Mouse (Mus musculus) limb, embryonic 14.5 days (tissue): Measurements from ENCODE around the gene Dgkz. TPM values are rescaled to one million over a fixed set of nuclear protein-coding genes. Genes with fewer than 3 reads are reported as not detected.

Source experiments
- ATAC-seq: fragments of 200-750 bp; cut with Nextera tagmentation; 2 replicates; pipeline ENCODE4 v1.8.0; 2017; ENCODE audit warnings: low read depth, moderate number of reproducible peaks, moderate TSS enrichment; ENCODE audit not compliant: low FRiP score
- DNase-seq: peaks from one replicate; pipeline ENCODE4 v3.0.0-alpha.2; 2015; ENCODE audit warnings: low spot score
- H3K27ac ChIP-seq: fragments of 300-500 bp; sonication (generic); replicated peaks from 2 replicates; pipeline ENCODE4 v1.5.1; 2014; ENCODE audit warnings: low read depth, mild to moderate bottlenecking, low read length, moderate library complexity, mixed read lengths
- H3K27me3 ChIP-seq: fragments of 300-500 bp; sonication (generic); 2 replicates; pipeline ENCODE4 v1.6.1; 2014; ENCODE audit warnings: low read length, mixed read lengths; ENCODE audit not compliant: control insufficient read depth, insufficient read depth
- H3K36me3 ChIP-seq: fragments of 300-500 bp; sonication (generic); 2 replicates; pipeline ENCODE4 v1.6.1; 2014; ENCODE audit warnings: mild to moderate bottlenecking, low read length, moderate library complexity, mixed read lengths; ENCODE audit not compliant: control insufficient read depth, insufficient read depth
- H3K4me1 ChIP-seq: fragments of 300-500 bp; sonication (generic); 2 replicates; pipeline ENCODE4 v1.6.1; 2014; ENCODE audit warnings: antibody characterized with exemption, low read length, mixed read lengths; ENCODE audit not compliant: control insufficient read depth, insufficient read depth
- H3K4me2 ChIP-seq: fragments of 300-500 bp; sonication (generic); replicated peaks from 2 replicates; pipeline ENCODE4 v1.6.1; 2014; ENCODE audit warnings: low read depth, mild to moderate bottlenecking, low read length, moderate library complexity; ENCODE audit not compliant: severe bottlenecking
- H3K4me3 ChIP-seq: fragments of 300-500 bp; sonication (generic); replicated peaks from 2 replicates; pipeline ENCODE4 v1.5.1; 2014; ENCODE audit warnings: low read length
- H3K9ac ChIP-seq: fragments of 300-500 bp; sonication (generic); 2 replicates; pipeline ENCODE4 v1.6.1; 2014; ENCODE audit warnings: mild to moderate bottlenecking, low read depth, low read length, moderate library complexity; ENCODE audit not compliant: severe bottlenecking
- H3K9me3 ChIP-seq: fragments of 300-500 bp; sonication (generic); 2 replicates; pipeline ENCODE4 v1.6.1; 2016; ENCODE audit warnings: low read length; ENCODE audit not compliant: control insufficient read depth
- POLR2A ChIP-seq: fragments of 200-500 bp; IDR thresholded peaks from 2 replicates; pipeline ENCODE4 v1.8.0; 2012; ENCODE audit warnings: inconsistent platforms, mild to moderate bottlenecking, moderate library complexity, borderline replicate concordance; ENCODE audit not compliant: insufficient read depth, insufficient read length; ENCODE audit errors: extremely low read depth
- WGBS: fragments of 180-500 bp; shearing (Covaris S2); extraction: QIAGEN DNeasy Blood & Tissue Kit; methylation state at CpG from one replicate; pipeline ENCODE4 v1.1.7; 2014; 5-methylcytosine and 5-hydroxymethylcytosine counted together
- polyA plus RNA-seq, 2 experiments: library from polyadenylated mRNA; depleted of rRNA in 1 of 2; stranded (reverse) in 1 of 2; unstranded in 1 of 2; fragments of >200 nt; fragmentation: Nextera tagmentation in 1 of 2; extraction: Ambion mirVana in 1 of 2; gene quantifications; 2 replicates each; pipeline versions ENCODE4 v1.2.1 to v1.2.3; 2012 to 2014

Gene Dgkz
- polyA plus RNA-seq, 2 experiments, result 42.4 to 97.1 TPM

DNA sequence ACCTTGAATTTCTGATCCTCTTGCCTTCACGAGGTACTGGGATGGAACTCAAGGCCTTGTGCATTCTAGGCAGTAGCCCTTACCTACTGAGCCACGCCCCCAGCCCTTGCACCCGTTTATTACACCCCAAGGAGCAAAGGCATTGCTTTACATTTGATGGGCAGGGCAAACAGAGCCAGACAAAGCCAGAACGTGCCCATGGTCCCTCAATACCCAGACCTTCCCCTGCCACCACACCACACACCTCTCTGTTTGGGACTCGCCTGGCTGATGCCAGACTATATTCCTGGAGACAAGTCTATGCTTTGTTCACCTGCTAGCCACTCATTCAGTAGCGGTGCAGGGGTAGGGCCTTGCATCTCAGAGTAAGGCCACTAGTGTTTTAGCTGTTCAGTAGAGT is 30.8 kb upstream of the Dgkz start:
- Histone ChIP-seq H3K9ac (no peak overlapping the region), H3K9me3 (no peaks in the 10 kb centered on the region), H3K4me1 (peaks cover 24% of the 10 kb centered on the region), H3K4me2 (peak overlapping the region; percentile 69), H3K36me3 (no peaks in the 10 kb centered on the region), H3K27me3 (no peaks in the 10 kb centered on the region), H3K27ac (no peak overlapping the region), H3K4me3 (peak overlapping the region; percentile 43)
- no peak for DNase-seq
- no peak for ATAC-seq
- WGBS, result 46% methylated on average over 6 of the region's 6 CpGs
- no peak for TF ChIP-seq POLR2A

DNA sequence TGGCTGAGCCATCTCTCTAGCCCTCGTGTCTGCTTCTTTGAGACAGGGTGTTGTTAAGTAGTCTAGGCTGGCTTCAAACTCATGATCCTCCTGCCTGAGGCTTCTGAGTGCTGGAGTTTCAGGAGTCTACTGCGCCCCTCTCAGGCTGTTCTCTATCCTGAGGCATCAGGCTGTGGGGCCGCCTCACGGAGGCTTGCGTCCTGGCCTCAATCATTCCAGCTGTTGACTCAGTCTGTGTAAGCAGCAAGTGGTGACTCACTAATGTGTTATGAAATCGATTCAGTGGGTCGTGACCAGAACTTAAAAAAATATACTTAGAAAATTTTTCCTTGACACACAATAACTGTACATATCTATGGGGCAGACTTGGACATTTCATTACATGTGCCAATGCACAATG is 29.0 kb upstream of the Dgkz start:
- H3K4me1 ChIP-seq, result peaks cover 22% of the 10 kb centered on the region
- no peak for TF ChIP-seq POLR2A
- H3K4me3 ChIP-seq, result no peak overlapping the region
- H3K4me2 ChIP-seq, result no peak overlapping the region
- no peak overlapping the region for H3K27ac ChIP-seq
- H3K36me3 ChIP-seq, result no peaks in the 10 kb centered on the region
- H3K9me3 ChIP-seq, result no peaks in the 10 kb centered on the region
- 70% methylated on average over 7 of the region's 7 CpGs for WGBS
- H3K27me3 ChIP-seq, result no peaks in the 10 kb centered on the region
- ATAC-seq (no peak), DNase-seq (no peak)
- no peak overlapping the region for H3K9ac ChIP-seq

DNA sequence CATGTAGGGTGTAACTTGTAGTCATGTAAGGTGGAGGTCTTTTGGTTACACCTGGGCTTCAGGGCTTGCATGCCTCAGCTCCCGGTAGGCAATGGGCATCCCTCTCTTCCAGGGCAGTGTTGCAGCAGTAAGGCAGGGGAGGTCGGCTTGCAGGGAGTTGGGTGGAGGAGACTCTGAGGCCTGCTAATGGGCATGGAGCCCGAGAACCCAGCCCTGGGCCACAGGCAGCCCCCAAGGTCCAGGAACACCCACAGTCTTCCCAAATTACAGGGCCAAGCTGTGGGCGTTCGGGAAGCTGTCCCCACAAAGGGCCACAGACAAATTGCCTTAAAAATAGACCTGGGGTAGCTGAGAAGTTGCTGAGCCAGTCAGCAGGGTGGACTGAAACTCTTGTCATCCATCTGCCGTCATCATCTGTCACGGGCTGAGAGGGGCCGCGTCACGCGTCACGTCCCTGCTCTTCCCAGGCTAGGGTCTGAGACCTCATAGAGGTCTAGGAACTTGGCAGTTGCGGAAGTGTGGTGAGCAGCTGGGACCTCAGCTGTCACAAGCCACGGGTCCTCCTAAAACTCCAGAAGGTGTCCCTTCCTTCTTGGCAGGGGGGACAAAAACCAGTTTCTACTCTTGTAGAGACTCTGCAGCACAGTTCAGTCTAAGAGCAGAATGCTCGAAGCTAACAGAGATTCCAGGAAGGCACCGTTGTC is 22.4 kb upstream of the Dgkz start:
- DNase-seq, result no peak
- Histone ChIP-seq H3K9me3 (no peaks in the 10 kb centered on the region), H3K4me3 (no peak overlapping the region), H3K27ac (no peak overlapping the region), H3K27me3 (no peaks in the 10 kb centered on the region), H3K4me2 (no peak overlapping the region), H3K9ac (no peak overlapping the region), H3K4me1 (no peaks in the 10 kb centered on the region), H3K36me3 (peaks cover 7% of the 10 kb centered on the region)
- 79% methylated on average over 16 of the region's 16 CpGs for WGBS
- no peak for ATAC-seq
- TF ChIP-seq POLR2A, result no peak

DNA sequence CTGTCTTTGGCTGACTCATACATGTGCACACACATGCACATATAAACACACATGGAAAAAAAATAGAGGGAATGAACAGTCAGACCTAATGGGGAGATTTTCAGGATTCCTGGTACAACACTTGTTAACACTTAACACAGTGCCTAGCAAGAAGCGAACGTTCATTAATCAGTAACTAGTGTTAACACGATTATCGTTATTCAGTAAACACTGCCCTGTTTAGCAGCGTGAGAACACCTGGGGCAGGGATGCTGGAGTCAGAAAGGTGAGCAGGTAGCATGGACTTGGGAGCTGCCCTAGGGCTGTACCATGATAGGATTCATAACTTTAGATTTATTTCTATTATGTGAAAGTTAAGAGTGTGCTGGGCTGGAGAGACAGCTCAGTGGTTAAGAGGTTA is 20.3 kb upstream of the Dgkz start:
- 75% methylated on average over 5 of the region's 5 CpGs for WGBS
- no peak for ATAC-seq
- Histone ChIP-seq H3K9ac (no peak overlapping the region), H3K27me3 (no peaks in the 10 kb centered on the region), H3K4me3 (no peak overlapping the region), H3K27ac (no peak overlapping the region), H3K4me2 (no peak overlapping the region), H3K4me1 (no peaks in the 10 kb centered on the region), H3K36me3 (peaks cover 7% of the 10 kb centered on the region), H3K9me3 (no peaks in the 10 kb centered on the region)
- no peak for TF ChIP-seq POLR2A
- no peak for DNase-seq

DNA sequence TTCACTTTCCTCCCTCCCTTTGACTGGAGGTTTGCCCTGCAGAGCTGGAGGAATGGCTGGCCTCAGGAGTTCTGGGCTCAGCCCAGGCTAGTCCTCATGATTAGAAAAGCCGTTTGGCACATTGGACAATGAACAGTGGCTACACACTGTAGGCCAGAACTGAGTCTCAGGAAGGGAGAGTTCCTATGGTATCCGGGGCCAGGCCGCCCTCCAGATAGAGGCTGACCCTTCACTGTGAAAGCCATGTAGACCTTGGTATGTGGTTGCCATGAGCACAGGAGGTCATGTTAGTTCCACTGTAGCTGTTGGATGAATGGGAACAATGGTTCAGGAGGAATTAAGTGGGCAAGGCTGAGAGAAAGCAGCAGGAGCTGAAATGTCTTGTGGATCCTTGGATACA is 17.7 kb upstream of the Dgkz start:
- no peaks in the 10 kb centered on the region for H3K27me3 ChIP-seq
- TF ChIP-seq POLR2A, result no peak
- H3K4me3 ChIP-seq, result no peak overlapping the region
- no peaks in the 10 kb centered on the region for H3K4me1 ChIP-seq
- H3K9ac ChIP-seq, result no peak overlapping the region
- WGBS, result 81% methylated on average over 3 of the region's 3 CpGs
- no peak overlapping the region for H3K4me2 ChIP-seq
- H3K27ac ChIP-seq, result no peak overlapping the region
- DNase-seq (no peak), ATAC-seq (no peak)
- no peaks in the 10 kb centered on the region for H3K9me3 ChIP-seq
- peaks cover 15% of the 10 kb centered on the region for H3K36me3 ChIP-seq
